Mouse (Mus musculus): Measurements from ENCODE around the gene Lef1. TPM values are rescaled to one million over a fixed set of nuclear protein-coding genes. Genes with fewer than 3 reads are reported as not detected.

Lef1 gene
- polyA plus RNA-seq, 1 experiment from 2014 or later, result 18.7 TPM

DNA sequence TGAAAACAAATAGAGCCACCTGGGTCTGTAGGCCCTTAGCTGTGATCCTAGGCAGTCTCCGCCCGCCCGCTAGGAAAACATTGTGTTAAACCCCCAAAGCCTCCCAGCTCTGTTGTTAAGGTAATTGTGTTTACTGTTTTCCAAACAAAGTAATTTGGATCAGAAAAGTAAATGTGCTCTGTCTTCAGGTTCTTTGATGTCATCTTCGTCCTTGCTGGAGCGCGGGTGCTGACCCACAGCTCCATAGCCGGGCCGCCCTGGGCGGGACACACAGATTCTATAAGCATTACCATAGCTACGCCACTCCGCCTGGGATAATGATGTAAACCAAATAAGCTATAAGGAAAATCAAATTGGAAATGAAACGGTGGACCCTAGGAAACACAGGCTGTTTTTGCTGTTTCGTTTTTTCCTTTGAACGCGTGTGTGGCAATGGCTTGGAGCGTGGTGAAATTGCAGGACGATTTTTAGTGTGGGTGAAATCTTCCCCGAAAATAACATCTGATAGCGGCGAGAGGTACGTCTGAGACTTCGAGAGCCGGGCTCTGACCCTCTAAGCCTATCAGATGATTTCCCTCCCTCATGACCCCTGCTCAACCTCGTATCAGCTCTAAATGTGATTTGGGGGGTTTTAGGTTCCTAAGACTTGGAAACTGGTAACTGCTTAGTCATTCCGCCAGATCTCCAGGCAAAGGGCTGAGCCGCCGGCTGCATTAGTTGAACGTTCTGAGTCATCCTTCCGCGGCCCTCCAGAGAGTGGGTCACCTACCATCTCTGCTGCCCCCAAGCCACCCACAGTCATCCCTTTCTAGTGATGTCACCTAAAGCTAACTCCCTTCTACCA lies 25.3 kb upstream of the Lef1 start:
- H3K9ac ChIP-seq, result peak overlapping the region; percentile 51; the same call in 1 of the 2 replicates
- H3K36me3 ChIP-seq, result no peaks in the 10 kb centered on the region
- peak overlapping the region; percentile 54 for H3K4me3 ChIP-seq
- ATAC-seq (ENCODE audit: insufficient number of reproducible peaks, low FRiP score), result no peak
- 7% methylated on average over 30 of the region's 30 CpGs for WGBS
- H3K9me3 ChIP-seq (replicated peaks), result no peaks in the 10 kb centered on the region
- H3K4me2 ChIP-seq, result peak overlapping the region; percentile 86
- peaks cover 9% of the 10 kb centered on the region for H3K4me1 ChIP-seq (replicated peaks)
- peaks cover 8% of the 10 kb centered on the region; the same call in 1 of the 2 replicates for H3K27me3 ChIP-seq (replicated peaks)
- no peak overlapping the region for H3K27ac ChIP-seq (ENCODE audit: poor library complexity, severe bottlenecking)

DNA sequence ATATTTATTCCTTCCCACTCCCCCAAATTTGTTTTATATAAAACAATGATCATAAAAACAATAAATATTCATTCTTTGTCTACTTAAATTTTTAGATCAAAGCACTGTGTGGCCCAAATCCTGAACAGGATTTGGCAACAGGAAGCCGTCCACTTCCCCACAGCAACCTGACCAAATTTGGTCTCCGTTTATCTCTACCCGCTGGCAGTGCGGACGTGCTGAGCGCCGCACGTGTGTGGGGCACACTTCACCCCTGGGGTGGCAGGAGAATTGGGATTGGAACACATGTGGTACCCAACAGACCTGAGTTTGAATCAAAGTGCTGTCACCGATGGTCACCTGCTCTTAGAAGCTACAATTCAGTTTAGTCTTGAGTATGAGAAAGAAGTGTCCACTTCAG lies 24.3 kb upstream of the Lef1 start:
- H3K4me1 ChIP-seq (replicated peaks), result peaks cover 11% of the 10 kb centered on the region
- no peak overlapping the region for H3K4me2 ChIP-seq
- H3K36me3 ChIP-seq, result no peaks in the 10 kb centered on the region
- H3K4me3 ChIP-seq, result no peak overlapping the region
- H3K27ac ChIP-seq (ENCODE audit: poor library complexity, severe bottlenecking), result no peak overlapping the region
- H3K9me3 ChIP-seq (replicated peaks), result no peaks in the 10 kb centered on the region
- H3K27me3 ChIP-seq (replicated peaks), result peaks cover 8% of the 10 kb centered on the region; the same call in 1 of the 2 replicates
- no peak for ATAC-seq (ENCODE audit: insufficient number of reproducible peaks, low FRiP score)
- H3K9ac ChIP-seq, result no peak overlapping the region
- 55% methylated on average over 9 of the region's 9 CpGs for WGBS

- Histone ChIP-seq H3K36me3 (no peaks in the 10 kb centered on the region), H3K4me1 (replicated peaks) (peaks cover 22% of the 10 kb centered on the region), H3K9ac (no peak overlapping the region), H3K4me3 (no peak overlapping the region), H3K27ac (ENCODE audit: poor library complexity, severe bottlenecking) (no peak overlapping the region; the same call in 1 of the 2 replicates), H3K9me3 (replicated peaks) (no peaks in the 10 kb centered on the region), H3K27me3 (replicated peaks) (peaks cover 8% of the 10 kb centered on the region; the same call in 1 of the 2 replicates), H3K4me2 (no peak overlapping the region)
- ATAC-seq (ENCODE audit: insufficient number of reproducible peaks, low FRiP score), result no peak
- 31% methylated on average over 3 of the region's 3 CpGs for WGBS
Observed at GRCm38 (mm10) chr3:131089721-131090120, 20.6 kb upstream of the Lef1 start.

DNA sequence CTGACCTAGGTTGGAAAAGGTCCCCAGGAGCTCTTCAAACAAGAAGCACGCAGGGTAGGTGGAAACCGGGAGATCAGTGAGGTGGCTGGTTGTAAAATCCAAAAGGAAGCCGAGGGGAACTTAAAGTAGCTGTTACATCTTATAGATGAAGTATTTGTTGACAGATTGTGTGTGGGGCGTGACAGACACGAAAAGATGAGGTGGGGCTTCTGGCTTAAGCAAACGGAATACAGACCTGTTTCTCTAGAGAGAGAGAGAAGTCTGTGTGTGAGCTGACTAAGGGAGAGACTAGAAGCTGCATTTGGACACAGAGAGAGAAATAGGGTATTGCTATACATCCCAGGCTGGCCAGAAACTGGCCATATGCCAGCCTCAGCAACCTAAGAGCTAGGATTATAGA lies 18.2 kb upstream of the Lef1 start:
- H3K27me3 ChIP-seq (replicated peaks), result no peaks in the 10 kb centered on the region
- no peak overlapping the region for H3K27ac ChIP-seq (ENCODE audit: poor library complexity, severe bottlenecking)
- no peak for ATAC-seq (ENCODE audit: insufficient number of reproducible peaks, low FRiP score)
- no peak overlapping the region for H3K4me2 ChIP-seq
- H3K4me3 ChIP-seq, result no peak overlapping the region
- H3K9me3 ChIP-seq (replicated peaks), result no peaks in the 10 kb centered on the region
- no peaks in the 10 kb centered on the region for H3K36me3 ChIP-seq
- H3K4me1 ChIP-seq (replicated peaks), result peaks cover 17% of the 10 kb centered on the region
- H3K9ac ChIP-seq, result no peak overlapping the region
- WGBS, result 32% methylated on average over 6 of the region's 6 CpGs

- no peak overlapping the region for H3K9ac ChIP-seq
- no peaks in the 10 kb centered on the region for H3K36me3 ChIP-seq
- WGBS, result 82% methylated on average over 12 of the region's 12 CpGs
- no peaks in the 10 kb centered on the region for H3K9me3 ChIP-seq (replicated peaks)
- H3K4me3 ChIP-seq, result no peak overlapping the region
- ATAC-seq (ENCODE audit: insufficient number of reproducible peaks, low FRiP score), result no peak
- peaks cover 17% of the 10 kb centered on the region for H3K4me1 ChIP-seq (replicated peaks)
- H3K27me3 ChIP-seq (replicated peaks), result no peaks in the 10 kb centered on the region
- H3K27ac ChIP-seq (ENCODE audit: poor library complexity, severe bottlenecking), result no peak overlapping the region
- no peak overlapping the region for H3K4me2 ChIP-seq
Observed at GRCm38 (mm10) chr3:131093736-131094135, 16.5 kb upstream of the Lef1 start.

- H3K27ac ChIP-seq (ENCODE audit: poor library complexity, severe bottlenecking), result no peak overlapping the region
- no peak overlapping the region for H3K9ac ChIP-seq
- no peak overlapping the region for H3K4me2 ChIP-seq
- 73% methylated on average over 4 of the region's 4 CpGs for WGBS
- H3K36me3 ChIP-seq, result no peaks in the 10 kb centered on the region
- no peak for ATAC-seq (ENCODE audit: insufficient number of reproducible peaks, low FRiP score)
- H3K27me3 ChIP-seq (replicated peaks), result no peaks in the 10 kb centered on the region
- no peak overlapping the region for H3K4me3 ChIP-seq
- peaks cover 11% of the 10 kb centered on the region for H3K4me1 ChIP-seq (replicated peaks)
- H3K9me3 ChIP-seq (replicated peaks), result no peaks in the 10 kb centered on the region
Observed at GRCm38 (mm10) chr3:131096105-131096504, 14.2 kb upstream of the Lef1 start.

DNA sequence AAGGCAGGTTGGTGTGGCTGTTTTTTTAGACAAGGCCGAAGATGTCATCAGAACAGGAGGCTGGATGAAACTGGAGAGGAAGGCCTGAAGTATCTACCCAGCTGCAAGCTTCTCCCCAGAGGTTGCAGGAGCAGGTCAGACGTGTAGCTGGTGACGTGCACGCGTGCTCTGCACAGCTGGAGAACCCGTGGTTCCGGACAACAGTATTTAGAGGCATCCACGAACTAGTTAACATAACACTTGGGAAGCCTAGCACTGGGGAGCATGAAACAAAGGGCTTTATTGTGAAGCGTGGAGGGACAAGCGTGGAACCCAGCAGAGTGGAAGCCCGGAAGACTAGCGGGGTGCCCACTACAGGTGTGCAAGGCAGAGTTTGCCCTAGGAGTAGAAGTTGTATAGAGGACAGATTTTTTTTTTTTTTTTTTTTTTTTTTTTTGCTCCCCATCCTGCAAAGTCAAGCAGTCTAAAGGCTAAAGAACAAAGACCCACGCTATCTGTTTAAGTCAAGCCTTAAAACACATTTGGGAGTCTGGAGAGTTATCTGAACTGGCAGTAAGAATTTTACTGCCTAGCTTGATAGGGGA lies 8.0 kb upstream of the Lef1 start:
- Histone ChIP-seq H3K4me3 (no peak overlapping the region), H3K4me1 (replicated peaks) (peaks cover 11% of the 10 kb centered on the region), H3K4me2 (no peak overlapping the region), H3K36me3 (no peaks in the 10 kb centered on the region), H3K9ac (no peak overlapping the region), H3K9me3 (replicated peaks) (no peaks in the 10 kb centered on the region), H3K27me3 (replicated peaks) (peaks cover 21% of the 10 kb centered on the region), H3K27ac (ENCODE audit: poor library complexity, severe bottlenecking) (no peak overlapping the region)
- WGBS, result 42% methylated on average over 13 of the region's 13 CpGs
- ATAC-seq (ENCODE audit: insufficient number of reproducible peaks, low FRiP score), result no peak

DNA sequence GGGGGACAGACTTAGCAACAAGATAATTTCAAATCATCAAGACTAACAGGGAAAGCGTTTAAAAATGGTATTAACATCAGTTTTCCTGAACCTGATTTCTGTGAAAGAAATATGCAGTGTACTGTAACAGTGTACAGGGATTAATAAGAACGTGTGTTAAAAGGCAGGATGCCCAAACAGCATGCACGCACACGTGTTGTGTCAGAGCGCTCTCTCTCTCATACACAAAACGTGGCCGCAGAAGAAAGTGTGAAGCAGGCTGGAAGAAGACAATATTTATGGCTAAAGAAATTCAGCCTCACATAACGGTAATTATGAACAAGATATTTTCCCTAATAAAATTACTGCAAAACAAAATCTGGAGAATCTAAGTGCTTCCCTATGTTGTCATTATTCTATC lies 4.9 kb upstream of the Lef1 start:
- 63% methylated on average over 8 of the region's 8 CpGs for WGBS
- H3K9ac ChIP-seq, result no peak overlapping the region
- H3K9me3 ChIP-seq (replicated peaks), result no peaks in the 10 kb centered on the region
- peaks cover 35% of the 10 kb centered on the region for H3K27me3 ChIP-seq (replicated peaks)
- no peak for ATAC-seq (ENCODE audit: insufficient number of reproducible peaks, low FRiP score)
- no peak overlapping the region for H3K4me3 ChIP-seq
- H3K27ac ChIP-seq (ENCODE audit: poor library complexity, severe bottlenecking), result no peak overlapping the region
- H3K36me3 ChIP-seq, result no peaks in the 10 kb centered on the region
- peaks cover 29% of the 10 kb centered on the region for H3K4me1 ChIP-seq (replicated peaks)
- H3K4me2 ChIP-seq, result peak overlapping the region; percentile 83

DNA sequence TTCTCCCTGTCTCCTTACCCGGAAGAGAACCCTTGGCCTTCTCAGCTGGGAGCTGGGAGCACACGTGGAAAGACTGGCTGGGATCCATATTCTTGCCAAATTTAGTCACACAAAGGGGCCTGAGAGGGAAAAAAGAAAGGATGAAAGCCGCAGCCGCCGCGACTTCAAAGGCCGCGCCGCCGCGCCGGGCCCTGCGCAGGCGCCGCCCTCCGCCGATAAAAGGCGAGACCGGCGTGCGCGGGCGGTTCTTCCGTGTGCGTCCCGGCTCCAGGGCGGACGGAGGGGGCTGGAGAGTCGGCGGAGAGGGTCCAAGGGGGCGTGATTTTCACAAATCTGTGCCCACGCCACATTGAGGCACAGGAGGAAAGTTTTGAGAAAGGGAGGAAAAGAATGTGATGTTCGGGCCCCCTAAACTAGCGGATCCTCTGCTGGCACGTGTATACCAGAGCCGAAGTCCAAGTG lies 4.3 kb upstream of the Lef1 start:
- H3K27me3 ChIP-seq (replicated peaks), result peaks cover 35% of the 10 kb centered on the region

DNA sequence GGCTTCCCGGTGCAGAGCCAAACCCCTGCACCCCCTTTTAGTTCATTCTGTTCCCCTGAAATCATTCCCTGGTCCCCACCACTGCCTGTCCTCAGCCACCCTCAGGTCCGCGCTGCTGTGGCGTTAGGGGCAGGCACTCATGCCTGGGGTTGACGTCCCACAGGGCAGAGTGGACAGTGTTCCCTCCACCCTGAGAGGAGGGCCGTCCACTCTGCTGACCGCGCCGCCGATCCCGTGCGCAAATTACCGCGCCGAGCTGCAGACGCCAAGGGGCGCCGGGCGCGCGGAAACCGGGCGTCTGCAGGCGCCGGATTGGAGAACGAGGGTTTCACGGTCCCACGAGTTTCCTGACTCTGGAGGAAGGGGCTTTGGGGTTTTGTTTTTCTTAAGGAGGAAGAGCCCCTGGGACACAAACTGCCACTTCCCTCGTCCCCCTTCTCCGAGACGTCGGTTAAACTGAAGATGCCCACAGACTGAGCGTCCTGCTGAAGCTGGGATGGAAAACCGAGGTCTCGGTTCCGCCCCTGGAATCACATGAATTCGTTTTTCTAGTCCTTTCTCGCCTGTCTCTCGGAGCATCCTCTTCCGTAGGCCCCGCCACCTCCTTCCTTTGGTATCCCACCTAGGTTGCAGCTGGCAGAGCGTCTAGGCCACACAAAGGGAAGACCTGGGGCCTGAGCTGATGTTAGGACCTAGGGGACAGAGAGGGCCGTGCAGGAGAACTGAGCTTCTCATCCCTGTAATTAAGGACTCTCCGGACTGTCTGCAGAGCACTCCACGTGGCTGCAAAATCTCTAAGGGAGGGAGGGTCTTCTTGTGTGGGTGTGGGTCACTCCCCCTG lies 3.6 kb upstream of the Lef1 start:
- H3K27ac ChIP-seq (ENCODE audit: poor library complexity, severe bottlenecking), result no peak overlapping the region
- no peaks in the 10 kb centered on the region for H3K36me3 ChIP-seq
- 0 out of 2 replicates have a peak, but pooled peaks have one; percentile 23 for ATAC-seq (ENCODE audit: insufficient number of reproducible peaks, low FRiP score)
- peak overlapping the region; percentile 49 for H3K4me3 ChIP-seq
- peaks cover 29% of the 10 kb centered on the region for H3K4me1 ChIP-seq (replicated peaks)
- no peaks in the 10 kb centered on the region for H3K9me3 ChIP-seq (replicated peaks)
- under 1% methylated on average over 45 of the region's 45 CpGs for WGBS
- H3K9ac ChIP-seq, result peak overlapping the region; percentile 55
- H3K4me2 ChIP-seq, result peak overlapping the region; percentile 83
- H3K27me3 ChIP-seq (replicated peaks), result peaks cover 35% of the 10 kb centered on the region

More for the DNA sequence above, 4.3 kb upstream of the Lef1 start:
- peak overlapping the region; percentile 83 for H3K4me2 ChIP-seq
- H3K4me1 ChIP-seq (replicated peaks), result peaks cover 29% of the 10 kb centered on the region
- peak; percentile 49; the same call in 1 of the 2 replicates for ATAC-seq (ENCODE audit: insufficient number of reproducible peaks, low FRiP score)
- H3K9me3 ChIP-seq (replicated peaks), result no peaks in the 10 kb centered on the region
- 0% methylated on average over 36 of the region's 36 CpGs for WGBS
- H3K27ac ChIP-seq (ENCODE audit: poor library complexity, severe bottlenecking), result no peak overlapping the region
- H3K36me3 ChIP-seq, result no peaks in the 10 kb centered on the region
- peak overlapping the region; percentile 55 for H3K9ac ChIP-seq
- H3K4me3 ChIP-seq, result peak overlapping the region; percentile 49

All from heart, embryonic 12.5 days (tissue).